Mouse (Mus musculus) gonadal fat pad, adult 2 months (tissue): ENCODE measurements around the gene Gm6096. TPM values are rescaled to one million over a fixed set of nuclear protein-coding genes. Genes with fewer than 3 reads are reported as not detected.

Experiments
- polyA plus RNA-seq: library from polyadenylated mRNA; depleted of rRNA; stranded (reverse); fragments of >200 nt; gene quantifications from 2 replicates; pipeline ENCODE4 v1.2.3, GENCODE M21; 2012; rRNA removed

The Gm6096 gene
- polyA plus RNA-seq, 1 experiment = not detected

Other genes starting within 250 kb of the Gm6096 start
- not detected in 2 replicates for gene Scgb2b27, start 237.1 kb upstream of the Gm6096 start, polyA plus RNA-seq
- gene Scgb1b27, start 229.6 kb upstream of the Gm6096 start, polyA plus RNA-seq = not detected in 2 replicates
- not detected in 2 replicates for gene Scgb1b30, start 155.6 kb upstream of the Gm6096 start, polyA plus RNA-seq
- gene Wtip, start 117.8 kb upstream of the Gm6096 start, polyA plus RNA-seq = 20.1 and 22.8 TPM in 2 replicates
- gene Uba2, start 81.4 kb upstream of the Gm6096 start, polyA plus RNA-seq = 57.4 and 57.5 TPM in 2 replicates
- gene Pdcd2l, start 54.4 kb upstream of the Gm6096 start, polyA plus RNA-seq = 23.9 and 29.4 TPM in 2 replicates
- gene Gpi1, start 20.7 kb upstream of the Gm6096 start, polyA plus RNA-seq = 269 and 270 TPM in 2 replicates
- gene 4931406P16Rik, start 62.5 kb downstream of the Gm6096 start, polyA plus RNA-seq = 33.8 and 35.0 TPM in 2 replicates
- gene Lsm14a, start 142.3 kb downstream of the Gm6096 start, polyA plus RNA-seq = 64.5 and 81.4 TPM in 2 replicates